Mouse (Mus musculus): Measurements from ENCODE around the gene Asb2. TPM values are rescaled to one million over a fixed set of nuclear protein-coding genes. Genes with fewer than 3 reads are reported as not detected.

Gene Asb2
- polyA plus RNA-seq (2014; fragmentation: Nextera tagmentation; extraction: Ambion mirVana): 0.92 and 1.2 TPM in 2 replicates

DNA sequence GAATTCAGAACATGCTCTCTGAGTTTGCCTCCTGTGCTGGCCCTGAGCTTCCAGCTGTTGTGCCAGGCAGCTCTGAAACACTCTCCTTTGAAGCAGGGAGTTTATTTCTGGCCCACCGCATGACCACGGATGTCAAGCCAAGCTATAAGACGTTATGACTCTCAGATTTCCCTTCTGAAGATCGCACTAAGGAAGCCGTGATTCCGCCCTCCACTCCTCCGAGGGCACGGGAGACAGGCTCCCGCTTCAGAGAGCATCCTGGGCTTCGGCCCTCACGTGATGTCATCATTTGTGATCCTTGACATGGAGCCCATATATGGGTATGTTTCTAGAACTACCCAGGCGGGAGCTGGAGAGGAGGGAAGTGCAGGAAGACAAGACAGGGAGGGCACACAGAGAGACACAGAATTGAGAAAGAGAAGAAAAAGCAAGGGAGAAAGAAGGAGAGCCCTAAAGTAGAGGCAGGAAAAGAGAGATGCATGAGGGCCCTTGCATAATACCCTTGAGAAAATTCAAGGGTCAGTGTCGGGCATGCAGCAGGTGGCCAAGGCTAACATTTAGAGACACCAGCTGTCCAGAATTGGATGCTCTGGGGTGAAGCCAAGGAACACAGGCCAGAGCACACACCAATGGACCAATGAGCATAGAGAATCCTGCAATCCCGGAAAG is at the start of gene Asb2:
TSS of gene Asb2 (minus strand) at position 256 of the 669 bp plus-strand sequence.
- Histone ChIP-seq H3K9ac (replicated peaks; ENCODE audit: low read length) (no peak within 1 kb of the TSS), H3K4me3 (ENCODE audit: low read depth, low read length) (no peak within 1 kb of the TSS), H3K36me3 (replicated peaks; ENCODE audit: control insufficient read depth, insufficient read depth, low read depth, low read length) (no peaks in the 10 kb centered on the region), H3K4me2 (ENCODE audit: low read depth, low read length) (no peak within 1 kb of the TSS), H3K27me3 (ENCODE audit: control insufficient read depth, insufficient read depth, low read length) (no peaks in the 10 kb centered on the region), H3K4me1 (ENCODE audit: control insufficient read depth, insufficient read depth, low read length) (no peaks in the 10 kb centered on the region), H3K9me3 (replicated peaks; ENCODE audit: control insufficient read depth, low read length) (no peaks in the 10 kb centered on the region), H3K27ac (replicated peaks; ENCODE audit: low read depth, low read length) (no peak within 1 kb of the TSS)
- ATAC-seq (replicated peaks; ENCODE audit: insufficient number of reproducible peaks, low FRiP score, low TSS enrichment, low read depth) (no peak), DNase-seq (ENCODE audit: low spot score) (no peak)
- WGBS: 78% methylated on average over 14 of the region's 14 CpGs

DNA sequence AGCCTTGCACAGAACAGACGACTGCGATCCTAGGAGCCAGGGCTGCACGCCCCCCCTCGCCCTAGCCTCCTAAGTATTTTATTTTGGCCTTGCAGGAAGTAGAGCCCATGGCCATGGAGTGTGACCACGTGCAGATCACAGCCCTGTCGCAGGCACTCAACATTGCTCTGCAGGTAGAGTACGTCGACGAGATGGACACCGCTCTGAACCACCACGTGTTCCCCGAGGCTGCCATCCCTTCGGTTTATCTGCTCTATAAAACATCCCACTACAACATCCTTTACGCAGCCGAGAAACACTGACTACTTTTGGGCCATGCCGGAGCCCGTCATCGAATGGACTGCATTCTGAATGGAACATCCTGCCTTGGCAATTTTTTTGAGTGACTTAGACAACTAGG is 48.3 kb upstream of the Asb2 start:
- H3K9ac ChIP-seq (replicated peaks; ENCODE audit: low read length): no peak overlapping the region
- H3K36me3 ChIP-seq (replicated peaks; ENCODE audit: control insufficient read depth, insufficient read depth, low read depth, low read length): no peaks in the 10 kb centered on the region; the same call in 1 of the 2 replicates

GRCm38 (mm10) chr12:103396751-103397150 is 41.0 kb upstream of the Asb2 start:
- WGBS: 74% methylated on average over 7 of the region's 7 CpGs
- H3K4me3 ChIP-seq (ENCODE audit: low read depth, low read length): no peak overlapping the region
- no peak overlapping the region for H3K27ac ChIP-seq (replicated peaks; ENCODE audit: low read depth, low read length)
- DNase-seq (ENCODE audit: low spot score) (no peak), ATAC-seq (replicated peaks; ENCODE audit: insufficient number of reproducible peaks, low FRiP score, low TSS enrichment, low read depth) (no peak)
- no peak overlapping the region for H3K4me2 ChIP-seq (ENCODE audit: low read depth, low read length)
- no peak overlapping the region for H3K9ac ChIP-seq (replicated peaks; ENCODE audit: low read length)
- no peaks in the 10 kb centered on the region for H3K36me3 ChIP-seq (replicated peaks; ENCODE audit: control insufficient read depth, insufficient read depth, low read depth, low read length)
- no peaks in the 10 kb centered on the region for H3K4me1 ChIP-seq (ENCODE audit: control insufficient read depth, insufficient read depth, low read length)
- H3K27me3 ChIP-seq (ENCODE audit: control insufficient read depth, insufficient read depth, low read length): no peaks in the 10 kb centered on the region
- no peaks in the 10 kb centered on the region for H3K9me3 ChIP-seq (replicated peaks; ENCODE audit: control insufficient read depth, low read length)

More for the DNA sequence above, 48.3 kb upstream of the Asb2 start:
- ATAC-seq (replicated peaks; ENCODE audit: insufficient number of reproducible peaks, low FRiP score, low TSS enrichment, low read depth): no peak
- Histone ChIP-seq H3K27ac (replicated peaks; ENCODE audit: low read depth, low read length) (no peak overlapping the region), H3K4me3 (ENCODE audit: low read depth, low read length) (no peak overlapping the region), H3K9me3 (replicated peaks; ENCODE audit: control insufficient read depth, low read length) (no peaks in the 10 kb centered on the region), H3K4me1 (ENCODE audit: control insufficient read depth, insufficient read depth, low read length) (no peaks in the 10 kb centered on the region), H3K27me3 (ENCODE audit: control insufficient read depth, insufficient read depth, low read length) (no peaks in the 10 kb centered on the region), H3K4me2 (ENCODE audit: low read depth, low read length) (no peak overlapping the region)
- no peak for DNase-seq (ENCODE audit: low spot score)
- 90% methylated on average over 18 of the region's 18 CpGs for WGBS

- ATAC-seq (replicated peaks; ENCODE audit: insufficient number of reproducible peaks, low FRiP score, low TSS enrichment, low read depth): no peak
- 81% methylated on average over 12 of the region's 12 CpGs for WGBS
- no peak for DNase-seq (ENCODE audit: low spot score)
- no peak overlapping the region for H3K4me3 ChIP-seq (ENCODE audit: low read depth, low read length)
- H3K9me3 ChIP-seq (replicated peaks; ENCODE audit: control insufficient read depth, low read length): no peaks in the 10 kb centered on the region
- H3K9ac ChIP-seq (replicated peaks; ENCODE audit: low read length): no peak overlapping the region
- H3K36me3 ChIP-seq (replicated peaks; ENCODE audit: control insufficient read depth, insufficient read depth, low read depth, low read length): no peaks in the 10 kb centered on the region
- H3K27me3 ChIP-seq (ENCODE audit: control insufficient read depth, insufficient read depth, low read length): no peaks in the 10 kb centered on the region
- no peak overlapping the region for H3K27ac ChIP-seq (replicated peaks; ENCODE audit: low read depth, low read length)
- H3K4me1 ChIP-seq (ENCODE audit: control insufficient read depth, insufficient read depth, low read length): no peaks in the 10 kb centered on the region
- no peak overlapping the region for H3K4me2 ChIP-seq (ENCODE audit: low read depth, low read length)
Measured at GRCm38 (mm10) chr12:103395486-103396275, 39.9 kb upstream of the Asb2 start.

- Histone ChIP-seq H3K4me3 (ENCODE audit: low read depth, low read length) (no peak overlapping the region), H3K27ac (replicated peaks; ENCODE audit: low read depth, low read length) (no peak overlapping the region), H3K9me3 (replicated peaks; ENCODE audit: control insufficient read depth, low read length) (no peaks in the 10 kb centered on the region), H3K9ac (replicated peaks; ENCODE audit: low read length) (no peak overlapping the region), H3K36me3 (replicated peaks; ENCODE audit: control insufficient read depth, insufficient read depth, low read depth, low read length) (no peaks in the 10 kb centered on the region), H3K4me2 (ENCODE audit: low read depth, low read length) (no peak overlapping the region), H3K4me1 (ENCODE audit: control insufficient read depth, insufficient read depth, low read length) (no peaks in the 10 kb centered on the region), H3K27me3 (ENCODE audit: control insufficient read depth, insufficient read depth, low read length) (no peaks in the 10 kb centered on the region)
- WGBS: 63% methylated on average over 6 of the region's 6 CpGs
- ATAC-seq (replicated peaks; ENCODE audit: insufficient number of reproducible peaks, low FRiP score, low TSS enrichment, low read depth): no peak
- no peak for DNase-seq (ENCODE audit: low spot score)
Measured at GRCm38 (mm10) chr12:103393528-103393927, 37.7 kb upstream of the Asb2 start.

GRCm38 (mm10) chr12:103391098-103391497 is 35.3 kb upstream of the Asb2 start:
- H3K4me1 ChIP-seq (ENCODE audit: control insufficient read depth, insufficient read depth, low read length): no peaks in the 10 kb centered on the region
- no peak for ATAC-seq (replicated peaks; ENCODE audit: insufficient number of reproducible peaks, low FRiP score, low TSS enrichment, low read depth)
- no peaks in the 10 kb centered on the region for H3K9me3 ChIP-seq (replicated peaks; ENCODE audit: control insufficient read depth, low read length)
- H3K27ac ChIP-seq (replicated peaks; ENCODE audit: low read depth, low read length): no peak overlapping the region
- DNase-seq (ENCODE audit: low spot score): no peak
- H3K36me3 ChIP-seq (replicated peaks; ENCODE audit: control insufficient read depth, insufficient read depth, low read depth, low read length): no peaks in the 10 kb centered on the region
- no peaks in the 10 kb centered on the region for H3K27me3 ChIP-seq (ENCODE audit: control insufficient read depth, insufficient read depth, low read length)
- 82% methylated on average over 7 of the region's 7 CpGs for WGBS
- no peak overlapping the region for H3K4me3 ChIP-seq (ENCODE audit: low read depth, low read length)
- no peak overlapping the region for H3K4me2 ChIP-seq (ENCODE audit: low read depth, low read length)
- H3K9ac ChIP-seq (replicated peaks; ENCODE audit: low read length): no peak overlapping the region

DNA sequence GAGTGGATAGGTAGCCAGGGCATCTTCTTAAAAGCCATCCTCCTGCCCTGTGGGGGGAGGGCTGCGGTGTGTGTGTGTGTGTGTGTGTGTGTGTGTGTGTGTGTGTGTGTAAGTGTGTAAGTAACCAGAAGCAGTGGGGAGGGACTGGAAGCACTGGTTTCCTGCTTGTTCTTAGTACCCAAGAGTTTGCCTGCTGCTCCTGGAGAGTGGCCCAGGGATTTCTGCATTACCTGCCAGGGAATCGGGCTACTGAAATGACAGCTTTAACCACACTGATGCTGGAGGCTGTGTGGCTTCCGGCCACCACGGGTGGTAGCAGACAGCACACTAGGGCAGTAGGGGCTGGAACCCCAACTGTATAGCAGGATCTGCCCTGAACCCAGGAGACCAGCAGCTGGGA is 34.2 kb upstream of the Asb2 start:
- DNase-seq (ENCODE audit: low spot score): no peak
- Histone ChIP-seq H3K36me3 (replicated peaks; ENCODE audit: control insufficient read depth, insufficient read depth, low read depth, low read length) (no peaks in the 10 kb centered on the region), H3K9ac (replicated peaks; ENCODE audit: low read length) (no peak overlapping the region), H3K27ac (replicated peaks; ENCODE audit: low read depth, low read length) (no peak overlapping the region), H3K4me2 (ENCODE audit: low read depth, low read length) (no peak overlapping the region), H3K9me3 (replicated peaks; ENCODE audit: control insufficient read depth, low read length) (no peaks in the 10 kb centered on the region), H3K4me3 (ENCODE audit: low read depth, low read length) (no peak overlapping the region), H3K27me3 (ENCODE audit: control insufficient read depth, insufficient read depth, low read length) (no peaks in the 10 kb centered on the region), H3K4me1 (ENCODE audit: control insufficient read depth, insufficient read depth, low read length) (no peaks in the 10 kb centered on the region)
- no peak for ATAC-seq (replicated peaks; ENCODE audit: insufficient number of reproducible peaks, low FRiP score, low TSS enrichment, low read depth)
- WGBS: 87% methylated on average over 4 of the region's 4 CpGs

DNA sequence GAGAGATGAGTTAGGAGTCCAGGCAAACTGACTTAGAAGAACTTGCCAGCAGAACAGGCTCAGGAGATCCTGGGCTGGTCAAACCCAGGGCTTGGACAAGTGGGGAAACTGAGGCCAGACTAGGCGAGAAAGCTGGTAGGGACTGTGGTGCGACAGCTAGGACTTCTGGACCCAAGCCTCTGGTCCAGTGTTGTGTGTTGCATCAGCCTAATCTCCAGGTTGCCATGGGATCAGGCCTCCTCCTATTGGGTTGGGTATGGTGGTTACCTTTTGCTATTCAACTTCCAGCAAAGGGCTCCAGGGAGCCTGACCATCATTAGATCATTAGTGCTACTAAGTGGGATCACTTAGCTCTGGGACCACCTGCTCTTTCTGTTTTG is 33.5 kb upstream of the Asb2 start:
- H3K27me3 ChIP-seq (ENCODE audit: control insufficient read depth, insufficient read depth, low read length): no peaks in the 10 kb centered on the region
- H3K9ac ChIP-seq (replicated peaks; ENCODE audit: low read length): peak overlapping the region; percentile 91
- peak overlapping the region; percentile 65 for H3K4me2 ChIP-seq (ENCODE audit: low read depth, low read length)
- peak overlapping the region; percentile 74 for H3K4me3 ChIP-seq (ENCODE audit: low read depth, low read length)
- no peaks in the 10 kb centered on the region for H3K9me3 ChIP-seq (replicated peaks; ENCODE audit: control insufficient read depth, low read length)
- ATAC-seq (replicated peaks; ENCODE audit: insufficient number of reproducible peaks, low FRiP score, low TSS enrichment, low read depth) (no peak), DNase-seq (ENCODE audit: low spot score) (no peak)
- H3K36me3 ChIP-seq (replicated peaks; ENCODE audit: control insufficient read depth, insufficient read depth, low read depth, low read length): no peaks in the 10 kb centered on the region
- 82% methylated on average over 2 of the region's 2 CpGs for WGBS
- no peak overlapping the region for H3K27ac ChIP-seq (replicated peaks; ENCODE audit: low read depth, low read length)
- H3K4me1 ChIP-seq (ENCODE audit: control insufficient read depth, insufficient read depth, low read length): no peaks in the 10 kb centered on the region

All from embryonic facial prominence, embryonic 11.5 days (tissue).